Mouse (Mus musculus) stomach, embryonic 15.5 days (tissue): ENCODE measurements around the gene Gucy2g. TPM values are rescaled to one million over a fixed set of nuclear protein-coding genes. Genes with fewer than 3 reads are reported as not detected.
A peak's percentile ranks its signal among the peaks of the same experiment; 100 is the strongest.

ENCODE experiments used
- ATAC-seq: fragments of 200-750 bp; cut with Nextera tagmentation; 2 replicates; pipeline ENCODE4 v1.8.0; 2017; ENCODE audit warnings: low read depth, moderate number of reproducible peaks, moderate TSS enrichment; ENCODE audit not compliant: insufficient read depth, low FRiP score
- H3K27ac ChIP-seq: fragments of 300-500 bp; sonication (generic); 2 replicates; pipeline ENCODE4 v1.5.1; 2015; ENCODE audit warnings: mild to moderate bottlenecking, inconsistent platforms
- H3K27me3 ChIP-seq: fragments of 300-500 bp; sonication (generic); replicated peaks from 2 replicates; pipeline ENCODE4 v1.6.1; 2015; ENCODE audit warnings: inconsistent platforms
- H3K36me3 ChIP-seq: fragments of 300-500 bp; sonication (generic); 2 replicates; pipeline ENCODE4 v1.6.1; 2015; ENCODE audit warnings: inconsistent platforms
- H3K4me1 ChIP-seq: fragments of 300-500 bp; sonication (generic); 2 replicates; pipeline ENCODE4 v1.6.1; 2015; ENCODE audit warnings: inconsistent platforms
- H3K4me2 ChIP-seq: fragments of 300-500 bp; sonication (generic); 2 replicates; pipeline ENCODE4 v1.6.1; 2015; ENCODE audit warnings: mild to moderate bottlenecking, inconsistent platforms
- H3K4me3 ChIP-seq: fragments of 300-500 bp; sonication (generic); replicated peaks from 2 replicates; pipeline ENCODE4 v1.5.1; 2015; ENCODE audit warnings: inconsistent platforms
- H3K9ac ChIP-seq: fragments of 300-500 bp; sonication (generic); 2 replicates; pipeline ENCODE4 v1.6.1; 2015; ENCODE audit warnings: inconsistent platforms
- H3K9me3 ChIP-seq: fragments of 300-500 bp; sonication (generic); 2 replicates; pipeline ENCODE4 v1.6.1; 2016; ENCODE audit warnings: inconsistent platforms
- WGBS: fragments of 180-500 bp; shearing (Covaris S2); methylation state at CpG from one replicate; pipeline ENCODE4 v1.1.7; 2015; 5-methylcytosine and 5-hydroxymethylcytosine counted together
- polyA plus RNA-seq: library from polyadenylated mRNA; unstranded; fragments of >200 nt; fragmentation: Nextera tagmentation; extraction: Ambion mirVana; gene quantifications from 2 replicates; pipeline ENCODE4 v1.2.1, GENCODE M21; 2015

Gene Gucy2g
- polyA plus RNA-seq, 1 experiment from 2014 or later, result 0.05 TPM

GRCm38 (mm10) chr19:55198303-55198702, 42.7 kb downstream of the Gucy2g start:
- Histone ChIP-seq H3K27ac (no peak overlapping the region), H3K9ac (no peak overlapping the region), H3K4me3 (no peak overlapping the region), H3K4me2 (no peak overlapping the region), H3K27me3 (0 out of 2 replicates have a peak, but pooled peaks cover 2% of the 10 kb centered on the region), H3K9me3 (no peaks in the 10 kb centered on the region), H3K4me1 (peaks cover 12% of the 10 kb centered on the region), H3K36me3 (no peaks in the 10 kb centered on the region)
- ATAC-seq, result no peak
- 39% methylated on average over 5 of the region's 5 CpGs for WGBS

GRCm38 (mm10) chr19:55195574-55195973, 45.5 kb downstream of the Gucy2g start:
- Histone ChIP-seq H3K27me3 (0 out of 2 replicates have a peak, but pooled peaks cover 2% of the 10 kb centered on the region), H3K4me3 (no peak overlapping the region), H3K9me3 (no peaks in the 10 kb centered on the region), H3K36me3 (no peaks in the 10 kb centered on the region), H3K9ac (no peak overlapping the region), H3K27ac (no peak overlapping the region), H3K4me2 (no peak overlapping the region), H3K4me1 (peaks cover 12% of the 10 kb centered on the region)
- ATAC-seq, result no peak
- WGBS, result 84% methylated on average over 3 of the region's 3 CpGs

DNA sequence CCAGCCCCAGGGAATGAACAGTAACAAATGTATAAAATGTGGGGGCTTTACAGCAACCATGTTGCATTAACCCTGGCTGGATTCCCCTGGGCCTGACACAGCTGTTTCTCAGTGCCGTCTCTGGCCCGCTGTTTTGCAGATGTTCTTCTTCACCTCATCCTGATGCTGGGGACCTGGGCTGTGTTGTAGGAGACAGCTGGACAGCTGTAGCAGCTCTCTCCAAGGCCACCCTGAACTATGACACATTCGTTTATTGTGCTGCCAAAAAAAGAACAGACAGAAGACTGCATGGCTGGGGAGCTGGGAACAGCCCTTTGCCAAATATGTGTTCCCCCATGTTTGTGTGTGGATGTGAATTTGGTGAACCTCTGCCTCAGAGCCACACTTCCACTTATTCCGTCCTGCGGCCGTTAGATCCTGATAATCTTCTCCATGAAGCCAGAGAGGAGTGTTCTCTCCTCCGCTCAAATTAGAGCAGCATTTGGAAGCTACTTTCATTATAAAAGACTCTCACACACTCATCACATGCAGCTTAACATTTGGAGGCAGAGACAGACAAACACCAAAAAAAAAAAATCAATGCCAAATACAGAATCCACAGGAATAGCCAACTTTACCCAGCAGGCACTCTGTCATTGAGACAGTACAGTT, 46.4 kb downstream of the Gucy2g start:
- Histone ChIP-seq H3K36me3 (no peaks in the 10 kb centered on the region), H3K9ac (no peak overlapping the region), H3K27me3 (0 out of 2 replicates have a peak, but pooled peaks cover 2% of the 10 kb centered on the region), H3K4me2 (no peak overlapping the region), H3K4me3 (no peak overlapping the region), H3K27ac (peak overlapping the region; percentile 69), H3K4me1 (peaks cover 12% of the 10 kb centered on the region), H3K9me3 (no peaks in the 10 kb centered on the region)
- WGBS, result 36% methylated on average over 7 of the region's 7 CpGs
- peak; percentile 67 for ATAC-seq

GRCm38 (mm10) chr19:55193717-55194394, 47.2 kb downstream of the Gucy2g start:
- Histone ChIP-seq H3K27me3 (no peaks in the 10 kb centered on the region), H3K9me3 (no peaks in the 10 kb centered on the region), H3K4me1 (peaks cover 12% of the 10 kb centered on the region), H3K4me3 (no peak overlapping the region), H3K4me2 (no peak overlapping the region), H3K36me3 (no peaks in the 10 kb centered on the region), H3K9ac (no peak overlapping the region), H3K27ac (peak overlapping the region; percentile 69)
- WGBS, result 65% methylated on average over 11 of the region's 11 CpGs
- ATAC-seq, result peak; percentile 32; the same call in 1 of the 2 replicates

DNA sequence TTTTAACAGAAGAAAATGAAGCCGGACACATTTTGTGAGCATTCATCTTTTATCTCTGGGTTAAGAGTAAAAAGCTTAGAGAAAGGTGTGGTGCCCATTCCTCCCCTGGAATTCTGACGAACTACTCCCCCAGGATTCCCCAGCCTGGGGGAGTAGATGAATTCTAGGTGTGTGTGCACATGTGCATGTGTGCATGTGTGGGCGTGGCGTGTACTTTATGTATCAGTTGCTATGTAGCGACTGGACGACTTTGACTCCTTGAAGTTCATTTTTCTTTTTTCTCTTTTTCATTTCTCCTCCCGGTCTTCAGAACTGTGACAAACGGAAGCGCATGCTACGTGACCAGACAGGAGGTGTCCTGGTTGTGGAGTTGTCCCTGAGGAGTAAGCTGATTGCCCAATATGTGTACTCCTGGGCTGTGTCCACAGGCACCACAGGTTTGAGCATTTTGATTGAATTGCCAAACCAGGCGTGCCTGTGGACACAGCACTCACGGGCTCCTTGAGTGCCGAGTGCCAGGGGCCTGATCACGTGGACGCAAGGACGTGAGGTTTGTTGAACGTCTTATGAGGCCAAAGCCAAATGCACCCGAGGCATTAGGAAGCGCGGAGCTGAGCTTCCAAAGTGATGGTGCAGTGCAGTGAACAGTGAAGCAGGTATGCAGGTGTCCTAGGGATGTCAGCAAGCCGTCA, 48.6 kb downstream of the Gucy2g start:
- peak; percentile 68 for ATAC-seq
- peak overlapping the region; percentile 10; the same call in 1 of the 2 replicates for H3K4me2 ChIP-seq

GRCm38 (mm10) chr19:55191596-55191995, 49.4 kb downstream of the Gucy2g start:
- peak overlapping the region; percentile 75 for H3K27ac ChIP-seq
- no peak overlapping the region for H3K9ac ChIP-seq
- ATAC-seq, result no peak
- H3K36me3 ChIP-seq, result no peaks in the 10 kb centered on the region
- H3K9me3 ChIP-seq, result no peaks in the 10 kb centered on the region
- WGBS, result 59% methylated on average over 2 of the region's 2 CpGs
- no peak overlapping the region for H3K4me2 ChIP-seq
- H3K27me3 ChIP-seq, result no peaks in the 10 kb centered on the region
- peaks cover 12% of the 10 kb centered on the region for H3K4me1 ChIP-seq
- H3K4me3 ChIP-seq, result no peak overlapping the region

More for the DNA sequence above, 48.6 kb downstream of the Gucy2g start:
- Histone ChIP-seq H3K9ac (no peak overlapping the region), H3K4me1 (peaks cover 12% of the 10 kb centered on the region), H3K9me3 (no peaks in the 10 kb centered on the region), H3K27me3 (no peaks in the 10 kb centered on the region), H3K27ac (peak overlapping the region; percentile 75), H3K4me3 (no peak overlapping the region), H3K36me3 (no peaks in the 10 kb centered on the region)
- 67% methylated on average over 21 of the region's 21 CpGs for whole genome bisulfite sequencing

GRCm38 (mm10) chr19:55190065-55190464, 51.0 kb downstream of the Gucy2g start:
- Histone ChIP-seq H3K9me3 (no peaks in the 10 kb centered on the region), H3K36me3 (no peaks in the 10 kb centered on the region), H3K27ac (no peak overlapping the region), H3K4me1 (peaks cover 12% of the 10 kb centered on the region), H3K9ac (no peak overlapping the region), H3K4me2 (no peak overlapping the region), H3K4me3 (no peak overlapping the region), H3K27me3 (no peaks in the 10 kb centered on the region)
- no peak for ATAC-seq
- 80% methylated on average over 5 of the region's 5 CpGs for WGBS

DNA sequence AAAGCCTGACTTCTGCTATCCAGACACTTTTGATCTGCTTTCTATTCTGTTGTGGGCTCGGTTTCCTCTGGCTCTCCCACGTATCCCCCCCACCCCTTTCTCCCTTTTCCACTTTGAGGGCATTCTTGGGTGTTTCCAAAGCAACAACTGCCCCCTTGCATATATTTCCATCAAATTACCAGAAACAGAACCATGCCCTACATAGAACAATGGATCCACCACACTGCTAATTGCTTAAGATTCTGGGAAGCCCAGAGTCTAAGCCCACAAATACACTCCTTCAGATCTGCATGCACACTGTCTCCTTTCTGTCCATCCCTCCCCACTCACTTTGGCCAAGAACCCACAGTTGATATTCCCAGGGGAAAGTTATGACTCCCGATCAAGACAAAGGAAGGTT, 55.4 kb downstream of the Gucy2g start:
- H3K4me2 ChIP-seq, result no peak overlapping the region
- H3K36me3 ChIP-seq, result no peaks in the 10 kb centered on the region
- H3K9me3 ChIP-seq, result no peaks in the 10 kb centered on the region
- no peaks in the 10 kb centered on the region for H3K27me3 ChIP-seq
- no peak overlapping the region for H3K27ac ChIP-seq
- 63% methylated on average over 3 of the region's 3 CpGs for WGBS
- no peaks in the 10 kb centered on the region for H3K4me1 ChIP-seq
- no peak overlapping the region for H3K4me3 ChIP-seq
- H3K9ac ChIP-seq, result no peak overlapping the region
- no peak for ATAC-seq

DNA sequence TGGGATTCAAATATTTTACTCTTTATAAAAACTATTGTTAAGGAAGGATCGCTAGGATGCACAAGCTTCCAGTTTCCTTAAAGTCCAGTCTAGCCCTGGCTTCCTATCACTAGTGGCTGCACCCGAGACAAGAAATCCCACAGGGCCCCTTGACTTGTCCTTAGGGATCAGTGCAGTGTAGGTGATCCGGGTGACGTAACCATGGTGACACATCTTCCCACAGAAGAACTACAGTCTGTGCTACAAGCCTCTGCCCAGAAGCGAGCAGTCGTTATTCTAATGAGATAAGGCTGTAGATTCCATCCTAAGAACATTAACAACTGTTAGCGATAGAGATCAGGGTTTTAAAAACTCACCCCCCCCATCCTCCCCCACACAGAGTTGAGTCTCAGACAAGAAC, 56.0 kb downstream of the Gucy2g start:
- no peaks in the 10 kb centered on the region for H3K4me1 ChIP-seq
- H3K9ac ChIP-seq, result no peak overlapping the region
- H3K9me3 ChIP-seq, result no peaks in the 10 kb centered on the region
- no peaks in the 10 kb centered on the region for H3K27me3 ChIP-seq
- no peak overlapping the region for H3K4me3 ChIP-seq
- ATAC-seq, result no peak
- no peak overlapping the region for H3K27ac ChIP-seq
- 78% methylated on average over 7 of the region's 7 CpGs for WGBS
- no peaks in the 10 kb centered on the region for H3K36me3 ChIP-seq
- H3K4me2 ChIP-seq, result no peak overlapping the region

- H3K27me3 ChIP-seq, result no peaks in the 10 kb centered on the region
- H3K4me2 ChIP-seq, result no peak overlapping the region
- no peak overlapping the region for H3K9ac ChIP-seq
- WGBS, result 58% methylated on average over 7 of the region's 7 CpGs
- no peak overlapping the region for H3K27ac ChIP-seq
- H3K4me3 ChIP-seq, result no peak overlapping the region
- H3K36me3 ChIP-seq, result no peaks in the 10 kb centered on the region
- no peaks in the 10 kb centered on the region for H3K9me3 ChIP-seq
- no peaks in the 10 kb centered on the region for H3K4me1 ChIP-seq
- ATAC-seq, result no peak
Observed at GRCm38 (mm10) chr19:55184442-55184841, 56.6 kb downstream of the Gucy2g start.

GRCm38 (mm10) chr19:55180433-55180832, 60.6 kb downstream of the Gucy2g start, which contains the start of gene Tectb:
Gene Tectb, plus strand, starts transcription at chr19:55180733.
- Histone ChIP-seq H3K9ac (no peak within 1 kb of the TSS), H3K4me2 (no peak within 1 kb of the TSS), H3K9me3 (no peaks in the 10 kb centered on the region), H3K36me3 (no peaks in the 10 kb centered on the region), H3K27me3 (no peaks in the 10 kb centered on the region), H3K4me3 (no peak within 1 kb of the TSS), H3K4me1 (no peaks in the 10 kb centered on the region), H3K27ac (no peak within 1 kb of the TSS)
- ATAC-seq, result no peak
- WGBS, result 75% methylated on average over 5 of the region's 5 CpGs

DNA sequence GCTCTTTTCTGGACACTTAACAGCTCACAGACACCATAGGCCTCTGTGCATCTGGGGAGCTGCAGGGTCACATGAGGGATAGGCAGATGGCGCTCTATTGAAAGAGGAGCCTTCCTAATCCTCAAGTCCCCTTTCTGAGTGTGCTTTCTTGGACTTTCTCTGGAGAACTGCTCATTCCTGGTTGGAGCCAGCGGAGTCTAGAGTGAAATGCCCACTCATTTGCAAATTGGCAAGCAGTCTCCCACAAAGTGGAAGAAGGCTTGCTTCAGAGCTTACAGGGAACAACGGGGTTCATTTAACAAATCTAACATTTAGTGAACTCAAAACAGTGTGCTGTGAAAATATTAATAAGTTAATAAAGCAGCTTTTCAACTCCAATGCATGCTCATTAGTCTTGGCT, 63.9 kb downstream of the Gucy2g start:
- H3K36me3 ChIP-seq, result no peaks in the 10 kb centered on the region
- no peak overlapping the region for H3K4me3 ChIP-seq
- no peaks in the 10 kb centered on the region for H3K27me3 ChIP-seq
- H3K9ac ChIP-seq, result no peak overlapping the region
- ATAC-seq, result no peak
- no peaks in the 10 kb centered on the region for H3K4me1 ChIP-seq
- H3K4me2 ChIP-seq, result no peak overlapping the region
- 86% methylated on average over 3 of the region's 3 CpGs for WGBS
- no peak overlapping the region for H3K27ac ChIP-seq
- no peaks in the 10 kb centered on the region for H3K9me3 ChIP-seq
